Comparison of ENCODE assay signal across 1 mouse cellular context in genomic region chr9:44986242-44986781, GRCm38 (mm10).
TF ChIP-seq lines count a peak whose summit lies in the region.

No protein-coding gene starts in this region.

TF ChIP-seq in MEL, 35 proteins besides CTCF, POLR2A, EP300 and RAD21 (continued from another document):
- TF ChIP-seq MAZ (IDR thresholded peaks at IDR 0.05; ENCODE audit: low read depth, low read length) (0 out of 2 replicates have a peak, but pooled peaks have one; percentile 34), ELF1 (IDR thresholded peaks at IDR 0.05; ENCODE audit: low read depth, low read length) (peak; percentile 91), NELFE (IDR thresholded peaks at IDR 0.05; ENCODE audit: low read depth, low read length) (peak; percentile 59), TBP (IDR thresholded peaks at IDR 0.05; ENCODE audit: low read depth, low read length) (peak; percentile 57; the same call in 1 of the 2 replicates), SIN3A (IDR thresholded peaks at IDR 0.05; ENCODE audit: low read length) (peak; percentile 85; the same call in 1 of the 2 replicates), ZKSCAN1 (IDR thresholded peaks at IDR 0.05; ENCODE audit: low read depth, low read length) (no peak), MXI1 (IDR thresholded peaks at IDR 0.05; ENCODE audit: low read depth, low read length) (peak; percentile 34), MAFK (IDR thresholded peaks at IDR 0.05; ENCODE audit: borderline replicate concordance, low read depth, low read length) (no peak), ETS1 (IDR thresholded peaks at IDR 0.05; ENCODE audit: low read depth, low read length) (peak; percentile 94), UBTF (IDR thresholded peaks at IDR 0.05; ENCODE audit: borderline replicate concordance, insufficient read depth, low read depth, low read length) (no peak)
